Mouse (Mus musculus) embryonic facial prominence, embryonic 10.5 days (tissue): ENCODE measurements at regions not wholly inside any gene's neighbourhood (a gene's known extent, or its start where the extent isn't known, plus 50 kb on each side); places are given as distances from the start of the nearest gene placed in this dataset.
"Not testable (repeated sequence)": the region's sequence is repeated elsewhere in the genome, so short reads cannot be mapped to it uniquely, and the experiment has no call there.

Experiments
- DNase-seq: peaks from one replicate; pipeline ENCODE4 v3.0.0-alpha.2; 2017; ENCODE audit warnings: low spot score
- H3K27ac ChIP-seq: fragments of 300-500 bp; sonication (generic); replicated peaks from 2 replicates; pipeline ENCODE4 v1.5.1; 2016; ENCODE audit warnings: mild to moderate bottlenecking
- H3K27me3 ChIP-seq: fragments of 300-500 bp; sonication (generic); replicated peaks from 2 replicates; pipeline ENCODE4 v1.6.1; 2016; ENCODE audit warnings: low read depth, mild to moderate bottlenecking; ENCODE audit not compliant: poor library complexity, severe bottlenecking
- H3K36me3 ChIP-seq: fragments of 300-500 bp; sonication (generic); replicated peaks from 2 replicates; pipeline ENCODE4 v1.6.1; 2016; ENCODE audit warnings: mild to moderate bottlenecking, moderate library complexity
- H3K4me1 ChIP-seq: fragments of 300-500 bp; sonication (generic); 2 replicates; pipeline ENCODE4 v1.6.1; 2016
- H3K4me3 ChIP-seq: fragments of 300-500 bp; sonication (generic); 2 replicates; pipeline ENCODE4 v1.5.1; 2016; ENCODE audit warnings: mild to moderate bottlenecking, moderate library complexity
- H3K9me3 ChIP-seq: fragments of 300-500 bp; sonication (generic); 2 replicates; pipeline ENCODE4 v1.6.1; 2016; ENCODE audit warnings: mild to moderate bottlenecking
- WGBS: fragments of 180-500 bp; shearing (Covaris S2); methylation state at CpG from one replicate; pipeline ENCODE4 v1.1.7; 2016; 5-methylcytosine and 5-hydroxymethylcytosine counted together

DNA sequence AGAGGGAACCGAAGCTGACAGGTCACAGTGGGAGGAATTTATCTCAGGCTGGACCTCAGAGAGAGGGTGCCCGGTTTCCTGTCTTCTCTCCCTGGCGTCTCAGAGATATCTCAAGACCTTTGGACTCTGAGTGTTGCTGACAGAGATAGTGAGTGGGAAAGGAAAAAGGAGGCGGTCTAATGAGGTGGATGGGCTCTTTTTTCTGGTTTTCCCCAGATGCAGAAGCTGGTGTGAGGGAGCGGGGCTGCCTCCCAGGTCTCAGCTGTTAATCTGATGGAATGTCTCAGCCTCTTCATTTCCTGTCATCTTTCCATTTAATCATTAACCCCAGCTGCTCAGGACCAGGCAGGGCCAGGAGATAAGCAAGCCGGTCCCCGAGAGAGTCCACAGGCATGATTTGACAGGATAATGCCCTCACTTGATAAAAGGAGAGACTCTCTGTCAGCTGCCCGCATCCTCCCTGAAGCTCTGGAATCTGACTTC lies 89.5 kb downstream of the Phlda1 start:
- H3K27ac ChIP-seq, result no peak overlapping the region
- DNase-seq, result no peak
- 55% methylated on average over 8 of the region's 8 CpGs for WGBS
- H3K27me3 ChIP-seq, result no peaks in the 10 kb centered on the region
- no peak overlapping the region for H3K4me3 ChIP-seq
- H3K36me3 ChIP-seq, result no peaks in the 10 kb centered on the region
- H3K9me3 ChIP-seq, result 0 out of 2 replicates have a peak, but pooled peaks cover 4% of the 10 kb centered on the region
- H3K4me1 ChIP-seq, result peaks cover 27% of the 10 kb centered on the region

DNA sequence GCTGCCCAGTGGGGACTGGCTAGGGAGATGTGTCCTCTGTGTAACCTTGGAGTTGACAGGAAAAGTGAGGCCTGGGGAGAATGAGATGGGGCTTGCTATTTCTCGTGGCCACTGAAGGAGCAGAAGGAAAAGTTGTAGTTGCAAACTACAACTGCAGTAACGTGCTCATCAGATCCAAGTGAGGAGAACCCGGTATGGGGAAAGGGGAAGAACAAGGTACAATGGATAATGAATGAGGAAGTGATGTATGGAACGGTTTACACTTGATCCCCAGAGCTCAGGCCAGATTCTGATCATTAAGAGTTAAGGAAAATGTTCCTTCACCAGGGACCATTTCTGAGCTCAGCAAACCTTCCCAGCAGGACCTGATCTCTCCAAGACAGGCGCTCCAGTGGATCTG lies 92.6 kb downstream of the Phlda1 start:
- peaks cover 31% of the 10 kb centered on the region for H3K4me1 ChIP-seq
- H3K27ac ChIP-seq, result no peak overlapping the region
- H3K27me3 ChIP-seq, result no peaks in the 10 kb centered on the region
- H3K9me3 ChIP-seq, result 0 out of 2 replicates have a peak, but pooled peaks cover 4% of the 10 kb centered on the region
- no peak for DNase-seq
- no peak overlapping the region for H3K4me3 ChIP-seq
- 88% methylated on average over 5 of the region's 5 CpGs for WGBS
- no peaks in the 10 kb centered on the region for H3K36me3 ChIP-seq

DNA sequence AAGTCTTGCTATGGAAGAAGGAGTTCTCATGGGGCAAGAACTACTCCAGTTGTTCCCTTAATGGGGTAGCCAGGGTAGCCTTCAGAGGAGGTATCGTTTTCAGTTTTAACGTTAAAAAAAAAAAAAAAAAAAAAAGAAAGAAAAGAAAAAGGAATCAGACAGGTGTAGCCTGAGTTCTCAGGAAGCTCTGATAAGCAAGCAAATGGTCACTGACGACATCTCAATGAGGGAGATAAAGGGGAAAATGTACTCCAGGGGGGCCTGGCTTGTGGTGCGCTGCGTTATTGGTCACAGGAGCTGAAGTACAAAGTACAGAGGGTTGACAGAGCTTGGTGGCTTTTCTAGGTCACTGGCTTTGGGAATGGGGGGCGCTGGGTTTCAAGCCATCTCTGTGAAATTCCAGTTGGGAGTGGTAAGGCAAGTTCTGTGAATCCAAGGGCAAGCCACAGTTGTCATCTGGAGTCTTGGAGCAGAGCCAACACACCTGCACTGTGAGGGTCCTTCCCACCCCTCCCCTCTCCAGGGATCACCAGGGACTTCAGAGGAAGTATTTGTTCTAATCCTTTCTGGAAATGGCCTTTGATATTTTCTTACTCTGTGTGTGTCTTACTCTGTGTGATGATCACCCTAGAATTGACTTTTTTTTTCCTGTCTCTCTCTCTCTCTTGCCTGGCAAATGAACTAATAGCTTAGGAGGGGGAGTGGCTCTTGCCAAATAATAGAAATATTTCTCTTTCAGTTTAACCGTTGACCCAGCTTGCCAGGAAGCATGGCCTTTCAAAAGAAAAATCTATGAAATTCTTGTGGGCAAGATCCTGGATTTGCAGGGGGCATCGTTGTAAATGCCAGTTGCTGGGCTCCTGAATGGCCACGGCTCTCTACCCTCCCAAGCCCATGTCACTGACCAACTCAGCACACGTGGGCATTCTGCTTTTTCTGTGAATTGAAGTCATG lies 93.5 kb downstream of the Phlda1 start:
- DNase-seq, result no peak
- Histone ChIP-seq H3K27me3 (no peaks in the 10 kb centered on the region), H3K9me3 (0 out of 2 replicates have a peak, but pooled peaks cover 2% of the 10 kb centered on the region), H3K27ac (no peak overlapping the region; the same call in 1 of the 2 replicates), H3K4me1 (peaks cover 31% of the 10 kb centered on the region), H3K4me3 (no peak overlapping the region), H3K36me3 (no peaks in the 10 kb centered on the region)
- 75% methylated on average over 10 of the region's 10 CpGs for WGBS

DNA sequence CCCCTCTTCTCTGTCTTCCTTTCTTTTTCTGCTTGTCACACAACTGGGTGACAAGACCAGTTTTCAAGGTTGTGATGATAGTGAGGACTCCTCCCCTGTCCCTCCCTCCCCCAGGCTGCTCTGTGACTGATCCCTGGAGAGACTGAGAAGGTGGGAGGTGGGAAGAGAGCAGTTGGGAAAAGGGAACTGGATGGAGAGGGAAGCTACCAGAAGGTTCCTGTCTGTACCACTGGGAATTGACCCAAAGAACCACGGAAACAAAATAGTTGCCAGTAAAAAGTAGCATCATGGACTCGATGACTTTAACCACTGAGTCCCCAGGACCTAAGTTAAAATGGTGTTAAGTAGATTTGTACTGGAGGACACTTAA lies 94.2 kb downstream of the Phlda1 start:
- H3K4me3 ChIP-seq, result no peak overlapping the region
- no peaks in the 10 kb centered on the region for H3K9me3 ChIP-seq
- DNase-seq, result no peak
- no peaks in the 10 kb centered on the region for H3K36me3 ChIP-seq
- no peaks in the 10 kb centered on the region for H3K27me3 ChIP-seq
- 70% methylated on average over 2 of the region's 2 CpGs for WGBS
- peak overlapping the region; percentile 63; the same call in 1 of the 2 replicates for H3K27ac ChIP-seq
- peaks cover 29% of the 10 kb centered on the region for H3K4me1 ChIP-seq

DNA sequence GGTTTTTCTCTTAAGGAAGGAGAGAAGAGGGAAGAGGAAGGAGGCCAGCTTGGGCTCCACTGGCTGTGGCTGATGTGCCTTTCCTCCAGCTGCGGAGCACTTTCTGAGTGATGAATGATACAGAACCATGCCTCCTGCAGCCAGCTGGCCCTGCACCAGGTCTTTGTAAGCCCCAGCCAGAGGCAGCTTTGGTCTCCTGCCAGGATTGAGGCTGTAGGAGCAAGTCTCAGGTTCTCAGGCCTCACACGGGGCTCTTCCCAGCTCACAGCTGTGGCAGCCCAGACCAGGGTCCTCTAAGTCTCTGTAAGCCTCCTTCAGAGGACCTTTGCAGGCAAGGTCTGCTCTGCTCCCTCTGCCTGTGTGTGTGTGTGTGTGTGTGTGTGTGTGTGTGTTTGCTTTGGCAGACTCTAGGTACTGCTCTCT lies 94.6 kb downstream of the Phlda1 start:
- peak overlapping the region; percentile 63 for H3K27ac ChIP-seq

DNA sequence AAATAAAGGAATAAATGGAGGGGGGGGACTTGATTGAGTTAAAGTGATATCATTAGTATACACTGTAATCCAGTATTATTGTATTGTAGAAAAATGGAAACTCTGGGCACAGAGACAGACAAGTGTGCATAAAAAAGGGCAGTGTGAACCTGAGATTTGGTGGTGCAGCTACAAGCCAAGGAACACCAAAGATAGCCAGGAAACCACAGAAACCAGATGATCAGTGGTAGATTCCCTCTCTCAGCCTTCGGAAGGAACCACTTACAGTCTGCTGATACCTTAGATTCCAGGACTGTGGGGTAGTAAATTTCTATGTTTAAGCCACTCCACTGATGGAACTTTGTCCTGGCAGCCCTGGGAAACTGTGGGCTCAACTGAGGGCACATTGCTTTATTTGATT lies 97.1 kb downstream of the Phlda1 start:
- no peak for DNase-seq
- Histone ChIP-seq H3K27me3 (no peaks in the 10 kb centered on the region), H3K4me1 (peaks cover 18% of the 10 kb centered on the region), H3K36me3 (no peaks in the 10 kb centered on the region), H3K27ac (no peak overlapping the region), H3K9me3 (no peaks in the 10 kb centered on the region), H3K4me3 (no peak overlapping the region)
- WGBS, result 89% methylated on average over 1 of the region's 1 CpGs

More for the DNA sequence above, 94.6 kb downstream of the Phlda1 start:
- H3K36me3 ChIP-seq, result no peaks in the 10 kb centered on the region
- no peak for DNase-seq
- WGBS, result 29% methylated on average over 2 of the region's 2 CpGs
- no peaks in the 10 kb centered on the region for H3K27me3 ChIP-seq
- H3K4me1 ChIP-seq, result peaks cover 25% of the 10 kb centered on the region
- H3K4me3 ChIP-seq, result no peak overlapping the region
- no peaks in the 10 kb centered on the region for H3K9me3 ChIP-seq

DNA sequence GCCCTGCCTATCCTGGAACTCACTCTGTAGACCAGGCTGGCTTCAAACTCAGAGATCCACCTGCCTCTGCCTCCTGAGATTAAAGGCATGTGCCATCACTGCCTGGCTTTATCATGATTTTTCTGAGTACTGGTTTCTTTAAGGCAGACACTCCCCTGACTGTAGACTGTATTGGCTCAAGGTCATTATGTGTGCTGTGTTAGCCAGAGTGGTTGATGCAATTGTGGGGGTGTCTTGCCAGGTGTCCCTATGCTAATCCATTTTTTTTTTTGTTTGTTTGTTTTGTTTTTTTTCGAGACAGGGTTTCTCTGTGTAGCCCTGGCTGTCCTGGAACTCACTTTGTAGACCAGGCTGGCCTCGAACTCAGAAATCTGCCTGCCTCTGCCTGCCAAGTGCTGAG lies 101.3 kb downstream of the Phlda1 start:
- H3K4me3 ChIP-seq, H3K36me3 ChIP-seq, H3K27ac ChIP-seq, DNase-seq, H3K9me3 ChIP-seq, H3K4me1 ChIP-seq, H3K27me3 ChIP-seq: not testable (repeated sequence)
- WGBS, result 83% methylated on average over 2 of the region's 2 CpGs

DNA sequence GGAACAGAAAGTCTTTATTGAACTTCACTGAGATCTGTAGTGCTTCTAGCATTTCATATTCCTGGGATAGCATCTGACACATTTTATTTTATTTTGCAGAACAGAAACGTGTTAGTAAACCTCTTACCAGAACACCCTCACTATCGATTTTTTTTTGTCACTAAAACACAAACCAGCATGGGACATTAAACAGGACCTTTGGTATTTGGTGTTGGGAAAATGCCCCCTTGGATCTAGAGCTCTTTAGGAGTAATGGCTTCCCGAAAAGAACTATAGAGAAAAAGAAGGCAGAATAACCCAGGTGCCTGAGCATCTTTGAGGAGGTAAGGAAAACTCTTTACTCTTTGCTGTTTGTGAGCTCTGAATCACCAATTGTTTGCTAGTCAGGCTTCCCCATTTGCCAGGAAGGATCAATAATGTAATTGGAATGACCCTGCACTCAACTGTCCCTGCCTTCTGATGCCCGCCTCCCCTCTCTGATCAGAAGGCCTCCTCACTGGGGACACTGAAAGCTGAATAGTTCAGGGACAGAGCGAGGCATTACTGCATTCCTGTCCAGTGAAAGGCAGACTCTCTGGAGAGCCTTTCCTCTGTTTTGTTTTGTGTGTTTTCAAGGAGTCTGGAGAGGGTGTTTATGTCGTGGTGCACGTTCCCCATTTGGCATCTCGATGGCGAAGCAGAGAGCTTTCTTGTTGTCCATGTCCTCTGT lies 102.5 kb downstream of the Phlda1 start:
- H3K4me3 ChIP-seq, result no peak overlapping the region
- no peak overlapping the region for H3K27ac ChIP-seq
- peaks cover 11% of the 10 kb centered on the region for H3K4me1 ChIP-seq
- WGBS, result 66% methylated on average over 9 of the region's 9 CpGs
- no peak for DNase-seq
- H3K9me3 ChIP-seq, result no peaks in the 10 kb centered on the region
- H3K36me3 ChIP-seq, result no peaks in the 10 kb centered on the region
- 0 out of 2 replicates have a peak, but pooled peaks cover 3% of the 10 kb centered on the region for H3K27me3 ChIP-seq

DNA sequence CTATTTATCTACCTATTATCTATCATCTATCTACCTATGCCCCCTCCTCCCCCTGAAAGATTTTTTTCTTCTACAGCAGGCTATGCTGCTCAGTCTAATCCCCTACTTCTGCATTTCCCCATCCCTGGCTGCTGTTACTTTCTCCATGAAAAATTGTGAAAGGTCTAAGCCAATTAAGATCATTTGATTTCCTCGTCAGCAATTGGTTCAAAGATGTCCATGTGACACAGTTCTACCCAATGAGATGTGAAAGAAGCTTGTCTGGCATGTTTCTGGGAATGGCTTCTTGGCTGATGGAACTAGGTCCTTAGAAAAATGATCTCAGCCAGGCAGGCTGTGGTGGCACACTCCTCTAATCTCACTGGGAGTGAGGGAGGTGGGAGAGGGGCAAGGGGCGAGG lies 103.8 kb downstream of the Phlda1 start:
- DNase-seq, result no peak
- H3K27ac ChIP-seq, result no peak overlapping the region
- peaks cover 12% of the 10 kb centered on the region for H3K4me1 ChIP-seq
- no peaks in the 10 kb centered on the region for H3K36me3 ChIP-seq
- 0 out of 2 replicates have a peak, but pooled peaks cover 3% of the 10 kb centered on the region for H3K27me3 ChIP-seq
- 87% methylated on average over 2 of the region's 2 CpGs for WGBS
- no peak overlapping the region for H3K4me3 ChIP-seq
- no peaks in the 10 kb centered on the region for H3K9me3 ChIP-seq

DNA sequence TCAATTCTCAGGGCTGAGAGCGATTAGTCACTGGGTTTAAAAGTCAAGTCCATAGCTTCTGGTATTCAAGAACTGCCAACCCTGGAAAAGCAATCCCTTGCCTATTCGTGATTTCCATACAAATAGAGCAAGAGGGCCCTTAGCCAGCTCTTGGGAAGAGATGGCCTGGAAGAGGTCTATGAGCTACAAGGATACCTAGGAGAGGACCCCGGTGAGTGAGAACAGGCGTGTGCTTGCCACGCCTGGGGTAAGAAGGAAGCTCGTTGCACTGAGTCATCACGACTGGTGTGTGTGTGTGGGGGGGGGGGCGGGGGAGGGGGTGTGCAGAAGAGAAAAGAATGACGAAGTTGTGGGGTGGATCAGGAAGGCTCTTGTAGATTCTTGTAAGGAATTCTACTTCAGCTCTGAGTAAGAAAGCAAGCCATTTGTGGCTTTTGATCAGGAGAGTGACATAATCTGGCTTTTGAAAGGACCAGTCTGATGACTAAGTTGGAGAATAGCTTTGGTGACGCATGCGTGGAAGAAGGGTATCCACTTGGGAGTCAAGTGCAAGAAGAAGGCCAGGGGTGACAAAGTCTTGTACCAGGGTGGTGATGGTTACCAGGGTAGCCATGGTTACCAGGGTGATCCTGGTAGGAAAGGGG lies 113.7 kb downstream of the Phlda1 start:
- Histone ChIP-seq H3K27ac (no peak overlapping the region), H3K9me3 (no peaks in the 10 kb centered on the region), H3K4me1 (peaks cover 56% of the 10 kb centered on the region), H3K4me3 (no peak overlapping the region), H3K27me3 (peaks cover 27% of the 10 kb centered on the region; the same call in 1 of the 2 replicates), H3K36me3 (no peaks in the 10 kb centered on the region)
- no peak for DNase-seq
- 84% methylated on average over 11 of the region's 11 CpGs for WGBS

DNA sequence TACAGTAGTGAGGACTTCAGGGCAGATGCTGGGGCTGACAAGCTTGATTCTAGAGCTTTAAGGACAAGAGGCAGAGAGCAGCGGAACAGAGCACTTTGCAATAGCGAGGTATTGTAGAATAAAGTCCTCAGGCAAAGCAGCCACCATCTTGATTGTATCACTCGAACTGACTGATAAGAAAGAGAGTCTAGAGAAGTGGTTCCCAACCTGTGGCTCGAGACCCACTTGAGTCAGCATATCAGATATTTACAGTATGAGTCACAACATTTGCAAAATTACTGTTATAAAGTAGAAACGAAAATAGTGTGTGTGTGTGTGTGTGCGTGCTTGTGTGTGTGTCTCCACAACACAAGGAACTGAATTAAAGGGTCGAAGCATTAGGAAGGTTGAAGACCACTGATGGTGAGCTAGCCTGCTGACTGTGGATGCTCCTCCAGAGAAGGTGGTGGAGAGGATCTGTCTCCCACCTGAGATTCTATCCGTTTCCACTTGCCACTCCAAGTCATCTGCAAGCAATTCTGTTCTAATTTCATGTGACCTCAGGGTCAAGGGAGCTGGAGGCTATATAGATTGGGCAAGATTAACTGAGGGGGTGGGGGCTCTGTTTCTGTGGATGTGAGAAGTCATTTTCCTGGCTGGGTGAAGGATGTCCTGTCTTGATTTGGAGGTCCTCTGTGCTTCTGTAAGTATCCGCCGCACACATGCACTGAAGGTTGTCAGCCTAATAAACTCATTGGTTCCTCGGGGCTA lies 115.0 kb downstream of the Phlda1 start:
- H3K4me3 ChIP-seq, result no peak overlapping the region
- no peaks in the 10 kb centered on the region for H3K36me3 ChIP-seq
- H3K27me3 ChIP-seq, result peaks cover 27% of the 10 kb centered on the region; the same call in 1 of the 2 replicates
- H3K4me1 ChIP-seq, result peaks cover 62% of the 10 kb centered on the region
- H3K27ac ChIP-seq, result 0 out of 2 replicates have a peak overlapping the region, but pooled peaks have one; percentile 10
- no peaks in the 10 kb centered on the region for H3K9me3 ChIP-seq
- 62% methylated on average over 11 of the region's 11 CpGs for whole genome bisulfite sequencing
- peak; percentile 60 for DNase-seq
